Mouse (Mus musculus) intestine, embryonic 16.5 days (tissue): ENCODE results near the gene Ccs. TPM values are rescaled to one million over a fixed set of nuclear protein-coding genes. Genes with fewer than 3 reads are reported as not detected.

Source experiments
- ATAC-seq: fragments of 200-750 bp; cut with Nextera tagmentation; 2 replicates; pipeline ENCODE4 v1.8.0; 2017; ENCODE audit warnings: moderate TSS enrichment, moderate library complexity
- H3K27ac ChIP-seq: fragments of 300-500 bp; sonication (generic); 2 replicates; pipeline ENCODE4 v1.5.1; 2014; ENCODE audit warnings: mild to moderate bottlenecking, low read length
- H3K27me3 ChIP-seq: fragments of 300-500 bp; sonication (generic); replicated peaks from 2 replicates; pipeline ENCODE4 v1.6.1; 2014; ENCODE audit warnings: low read length, control low read depth, mixed read lengths; ENCODE audit not compliant: control insufficient read depth, insufficient read depth
- H3K36me3 ChIP-seq: fragments of 300-500 bp; sonication (generic); 2 replicates; pipeline ENCODE4 v1.6.1; 2014; ENCODE audit warnings: low read length, control low read depth; ENCODE audit not compliant: control insufficient read depth, insufficient read depth
- H3K4me1 ChIP-seq: fragments of 300-500 bp; sonication (generic); 2 replicates; pipeline ENCODE4 v1.6.1; 2014; ENCODE audit warnings: low read length, control low read depth, mixed read lengths; ENCODE audit not compliant: control insufficient read depth, insufficient read depth
- H3K4me2 ChIP-seq: fragments of 300-500 bp; sonication (generic); 2 replicates; pipeline ENCODE4 v1.6.1; 2014; ENCODE audit warnings: low read depth, low read length, control low read depth
- H3K4me3 ChIP-seq: fragments of 300-500 bp; sonication (generic); 2 replicates; pipeline ENCODE4 v1.5.1; 2014; ENCODE audit warnings: mild to moderate bottlenecking, low read length
- H3K9ac ChIP-seq: fragments of 300-500 bp; sonication (generic); 2 replicates; pipeline ENCODE4 v1.6.1; 2014; ENCODE audit warnings: low read depth, low read length
- H3K9me3 ChIP-seq: fragments of 300-500 bp; sonication (generic); 2 replicates; pipeline ENCODE4 v1.6.1; 2016; ENCODE audit warnings: low read length, control low read depth; ENCODE audit not compliant: control insufficient read depth
- WGBS: fragments of 180-500 bp; shearing (Covaris S2); extraction: QIAGEN DNeasy Blood & Tissue Kit; methylation state at CpG from one replicate; pipeline ENCODE4 v1.1.7; 2014; 5-methylcytosine and 5-hydroxymethylcytosine counted together
- polyA plus RNA-seq: library from polyadenylated mRNA; unstranded; fragments of >200 nt; fragmentation: Nextera tagmentation; extraction: Ambion mirVana; gene quantifications from 2 replicates; pipeline ENCODE4 v1.2.1, GENCODE M21; 2015

The Ccs gene
- polyA plus RNA-seq, 1 experiment from 2014 or later, result 65.8 TPM

- ATAC-seq, result no peak
- no peaks in the 10 kb centered on the region for H3K27me3 ChIP-seq
- H3K27ac ChIP-seq, result no peak overlapping the region
- no peak overlapping the region for H3K4me2 ChIP-seq
- 93% methylated on average over 5 of the region's 5 CpGs for WGBS
- H3K4me1 ChIP-seq, result peaks cover 16% of the 10 kb centered on the region
- H3K4me3 ChIP-seq, result no peak overlapping the region
- peaks cover 36% of the 10 kb centered on the region for H3K36me3 ChIP-seq
- no peaks in the 10 kb centered on the region for H3K9me3 ChIP-seq
- no peak overlapping the region for H3K9ac ChIP-seq
Measured at GRCm38 (mm10) chr19:4799083-4799482, 40.0 kb downstream of the Ccs start.

- WGBS, result 95% methylated on average over 2 of the region's 2 CpGs
- Histone ChIP-seq H3K27me3 (no peaks in the 10 kb centered on the region), H3K36me3 (peaks cover 29% of the 10 kb centered on the region), H3K9ac (no peak overlapping the region), H3K4me1 (peaks cover 11% of the 10 kb centered on the region), H3K4me3 (no peak overlapping the region), H3K27ac (no peak overlapping the region), H3K9me3 (no peaks in the 10 kb centered on the region), H3K4me2 (no peak overlapping the region)
- no peak for ATAC-seq
Measured at GRCm38 (mm10) chr19:4797846-4798245, 41.3 kb downstream of the Ccs start.

DNA sequence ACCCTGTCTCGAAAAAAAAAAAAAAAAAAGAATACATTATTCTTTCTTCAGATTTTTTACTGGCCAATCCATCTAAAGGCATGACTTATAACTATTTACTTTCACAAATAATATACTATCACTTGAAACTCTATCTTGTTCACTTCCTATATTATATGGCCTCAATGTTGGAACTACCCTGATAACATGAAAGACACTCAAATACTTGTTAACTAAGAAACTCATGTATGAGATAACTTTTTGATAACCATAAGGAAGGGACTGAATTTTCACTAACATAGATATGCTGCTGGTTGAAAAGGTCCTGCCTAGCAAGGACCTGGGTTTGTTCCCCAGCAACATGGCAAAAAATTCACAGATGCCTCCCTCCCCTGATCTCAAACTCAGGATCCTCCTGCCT is 43.2 kb downstream of the Ccs start:
- ATAC-seq, result no peak
- peaks cover 17% of the 10 kb centered on the region for H3K4me1 ChIP-seq
- H3K4me2 ChIP-seq, result no peak overlapping the region
- no peaks in the 10 kb centered on the region for H3K9me3 ChIP-seq
- no peak overlapping the region for H3K9ac ChIP-seq
- no peaks in the 10 kb centered on the region for H3K27me3 ChIP-seq
- no peak overlapping the region for H3K27ac ChIP-seq
- no peak overlapping the region for H3K4me3 ChIP-seq
- 53% methylated on average over 1 of the region's 1 CpGs for WGBS
- H3K36me3 ChIP-seq, result peaks cover 14% of the 10 kb centered on the region

- peak; percentile 99 for ATAC-seq
- peak within 1 kb of the TSS; percentile 83 for H3K9ac ChIP-seq
- no peaks in the 10 kb centered on the region for H3K27me3 ChIP-seq
- peak within 1 kb of the TSS; percentile 77 for H3K4me3 ChIP-seq
- WGBS, result 0% methylated on average over 31 of the region's 31 CpGs
- peak within 1 kb of the TSS; percentile 76 for H3K4me2 ChIP-seq
- peaks cover 21% of the 10 kb centered on the region for H3K4me1 ChIP-seq
- H3K36me3 ChIP-seq, result peaks cover 11% of the 10 kb centered on the region
- H3K9me3 ChIP-seq, result no peaks in the 10 kb centered on the region
- H3K27ac ChIP-seq, result peak within 1 kb of the TSS; percentile 85
Measured at GRCm38 (mm10) chr19:4793831-4794422, 45.2 kb downstream of the Ccs start, which contains the start of gene Rbm4. Rbm4 (minus strand) TSS chr19:4793901.

GRCm38 (mm10) chr19:4793281-4793830 is 45.8 kb downstream of the Ccs start:
- H3K4me3 ChIP-seq, result peak overlapping the region; percentile 77
- WGBS, result under 1% methylated on average over 16 of the region's 16 CpGs
- H3K36me3 ChIP-seq, result peaks cover 11% of the 10 kb centered on the region

GRCm38 (mm10) chr19:4786313-4786712 is 52.8 kb downstream of the Ccs start:
- Histone ChIP-seq H3K27me3 (no peaks in the 10 kb centered on the region), H3K4me2 (no peak overlapping the region), H3K9ac (no peak overlapping the region), H3K4me1 (0 out of 2 replicates have a peak, but pooled peaks cover 11% of the 10 kb centered on the region), H3K27ac (no peak overlapping the region), H3K9me3 (no peaks in the 10 kb centered on the region), H3K36me3 (peaks cover 22% of the 10 kb centered on the region), H3K4me3 (no peak overlapping the region)
- no peak for ATAC-seq
- WGBS, result 92% methylated on average over 2 of the region's 2 CpGs

More at GRCm38 (mm10) chr19:4793281-4793830, 45.8 kb downstream of the Ccs start:
- peaks cover 21% of the 10 kb centered on the region for H3K4me1 ChIP-seq
- peak; percentile 72 for ATAC-seq
- no peaks in the 10 kb centered on the region for H3K27me3 ChIP-seq
- peak overlapping the region; percentile 85 for H3K27ac ChIP-seq
- no peaks in the 10 kb centered on the region for H3K9me3 ChIP-seq
- H3K9ac ChIP-seq, result peak overlapping the region; percentile 83
- peak overlapping the region; percentile 76 for H3K4me2 ChIP-seq

- ATAC-seq, result no peak
- 86% methylated on average over 7 of the region's 7 CpGs for WGBS
Measured at GRCm38 (mm10) chr19:4785206-4785605, 53.9 kb downstream of the Ccs start.

DNA sequence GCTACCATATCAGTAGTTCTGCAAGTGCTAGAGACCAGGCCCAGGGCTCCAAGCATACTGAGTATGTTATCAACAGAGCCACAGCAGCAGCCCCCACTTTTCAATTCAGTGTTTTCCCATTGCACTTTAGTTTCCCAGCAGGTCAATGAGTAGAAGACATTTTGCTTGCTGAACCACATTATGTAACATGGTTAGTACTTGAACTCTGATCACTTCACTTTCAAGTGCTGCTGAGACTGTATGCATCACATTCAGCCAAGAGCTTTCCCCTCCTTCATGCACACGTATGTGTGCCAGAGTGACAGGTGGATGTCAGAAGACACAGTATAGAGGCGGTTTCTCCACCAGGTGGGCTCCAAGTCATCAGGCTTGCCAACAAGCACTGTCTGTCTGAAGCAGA is 56.2 kb downstream of the Ccs start:
- no peak overlapping the region for H3K4me3 ChIP-seq
- H3K9me3 ChIP-seq, result no peaks in the 10 kb centered on the region
- 0 out of 2 replicates have a peak, but pooled peaks cover 5% of the 10 kb centered on the region for H3K4me1 ChIP-seq
- no peak for ATAC-seq
- no peaks in the 10 kb centered on the region for H3K27me3 ChIP-seq
- 89% methylated on average over 2 of the region's 2 CpGs for WGBS
- no peak overlapping the region for H3K9ac ChIP-seq
- H3K4me2 ChIP-seq, result no peak overlapping the region
- H3K27ac ChIP-seq, result no peak overlapping the region
- H3K36me3 ChIP-seq, result peaks cover 19% of the 10 kb centered on the region

More at GRCm38 (mm10) chr19:4785206-4785605, 53.9 kb downstream of the Ccs start:
- Histone ChIP-seq H3K4me2 (no peak overlapping the region), H3K36me3 (peaks cover 18% of the 10 kb centered on the region), H3K4me1 (0 out of 2 replicates have a peak, but pooled peaks cover 8% of the 10 kb centered on the region), H3K27me3 (no peaks in the 10 kb centered on the region), H3K9ac (no peak overlapping the region), H3K27ac (no peak overlapping the region), H3K4me3 (no peak overlapping the region), H3K9me3 (no peaks in the 10 kb centered on the region)
